In the genomic region with DNA sequence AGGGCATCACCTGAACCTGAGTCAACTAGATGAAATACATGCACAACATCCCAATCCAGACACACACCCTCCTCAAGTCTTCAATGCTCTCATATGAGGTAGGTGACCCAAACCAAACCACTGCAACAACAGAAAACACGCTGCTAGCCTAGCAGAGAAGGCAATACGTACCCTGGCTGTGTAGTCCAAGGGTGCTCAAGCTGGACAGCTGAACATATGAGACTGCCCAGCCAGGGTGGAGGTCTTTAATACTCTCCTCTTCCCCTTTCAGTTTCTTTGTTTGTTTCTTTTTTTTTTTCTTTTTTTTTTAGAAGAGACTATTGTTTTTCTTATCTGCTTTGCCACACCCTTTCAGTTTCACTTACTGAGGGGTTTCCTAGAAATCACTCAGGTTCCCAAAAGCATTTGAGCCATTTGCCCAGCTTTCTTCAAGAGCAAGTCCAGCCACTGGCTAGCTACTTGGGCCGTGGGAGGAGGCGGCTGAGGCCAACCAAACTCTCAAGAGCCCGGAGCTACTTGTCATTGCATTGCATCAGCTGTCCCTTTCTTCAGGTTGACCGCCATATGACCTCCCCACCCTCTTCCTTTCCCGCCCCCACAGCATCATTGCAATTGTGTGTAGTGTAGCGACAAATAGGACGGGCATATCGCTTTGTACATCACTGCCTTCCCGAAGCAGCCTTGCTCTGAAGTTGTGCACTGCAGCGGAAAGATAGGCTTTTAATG, we compare ENCODE assay signal across 8 mouse cellular contexts. TPM values are rescaled to one million over a fixed set of nuclear protein-coding genes. Genes with fewer than 3 reads are reported as not detected.
DNase-seq lines count a peak whose midpoint lies in the region; ATAC-seq and TF ChIP-seq lines count a peak whose summit lies in the region.

Wdr25 (plus strand) TSS at position 643 of the 726 bp plus-strand sequence.

- H3K27me3 ChIP-seq in kidney, adult 2 months (replicated peaks; ENCODE audit: control insufficient read depth, insufficient read depth, low read length): no peaks in the 10 kb centered on the region
- H3K27me3 ChIP-seq in heart, embryonic 11.5 days (ENCODE audit: control insufficient read depth, insufficient read depth, low read length): no peaks in the 10 kb centered on the region
- H3K27me3 ChIP-seq in midbrain, embryonic 11.5 days (ENCODE audit: control insufficient read depth, insufficient read depth, low read length): no peaks in the 10 kb centered on the region

- peak within 1 kb of the TSS; percentile 84 for H3K9ac ChIP-seq in heart, embryonic 11.5 days (ENCODE audit: low read depth, low read length)
- H3K9ac ChIP-seq in midbrain, embryonic 11.5 days (ENCODE audit: low read length): peak within 1 kb of the TSS; percentile 83

- TF ChIP-seq CTCF in kidney, adult 2 months (conservative IDR thresholded peaks at IDR 0.05; ENCODE audit: insufficient read depth, insufficient read length, low read depth, low read length): no peak

- H3K4me3 ChIP-seq in kidney, adult 2 months (ENCODE audit: insufficient read depth, low read depth, low read length): peak within 1 kb of the TSS; percentile 81
- peak within 1 kb of the TSS; percentile 73 for H3K4me3 ChIP-seq in heart, embryonic 11.5 days (ENCODE audit: low read depth, low read length)
- peak within 1 kb of the TSS; percentile 94 for H3K4me3 ChIP-seq in midbrain, embryonic 11.5 days (ENCODE audit: low read depth, low read length)

- H3K4me2 ChIP-seq in heart, embryonic 11.5 days: peak within 1 kb of the TSS; percentile 75
- H3K4me2 ChIP-seq in midbrain, embryonic 11.5 days: peak within 1 kb of the TSS; percentile 81

- peak; percentile 41 for DNase-seq in kidney, adult 2 months
- DNase-seq in kidney, adult 8-10 months: no peak
- peak; percentile 43 for DNase-seq in adipocyte (ENCODE audit: low spot score)
- peak; percentile 16 to 51 for DNase-seq in kidney, postnatal 36 days
- no peak for DNase-seq in midbrain, embryonic 11.5 days (ENCODE audit: low spot score, missing footprints)
- no peak for DNase-seq in adrenal gland, postnatal 4 days (ENCODE audit: low spot score in 2 of 2)
- DNase-seq in thymus, adult 18-20 months: no peak

- H3K27ac ChIP-seq in kidney, adult 2 months (ENCODE audit: insufficient read depth, low read depth, low read length): no peak within 1 kb of the TSS
- H3K27ac ChIP-seq in heart, embryonic 11.5 days (ENCODE audit: low read depth, low read length): 0 out of 2 replicates have a peak within 1 kb of the TSS, but pooled peaks have one; percentile 8
- H3K27ac ChIP-seq in midbrain, embryonic 11.5 days (ENCODE audit: low read depth, low read length): no peak within 1 kb of the TSS

- no peaks in the 10 kb centered on the region for H3K36me3 ChIP-seq in kidney, adult 2 months (ENCODE audit: control insufficient read depth, insufficient read depth, low read length)
- H3K36me3 ChIP-seq in heart, embryonic 11.5 days (ENCODE audit: control insufficient read depth, insufficient read depth, low read length): peaks cover 2% of the 10 kb centered on the region; the same call in 1 of the 2 replicates
- H3K36me3 ChIP-seq in midbrain, embryonic 11.5 days (ENCODE audit: control insufficient read depth, insufficient read depth, low read length): no peaks in the 10 kb centered on the region; the same call in 1 of the 2 replicates

- TF ChIP-seq POLR2A in kidney, adult 2 months (IDR thresholded peaks at IDR 0.05; ENCODE audit: low read depth, low read length): no peak

- no peaks in the 10 kb centered on the region for H3K9me3 ChIP-seq in heart, embryonic 11.5 days (replicated peaks; ENCODE audit: control insufficient read depth, low read length)
- no peaks in the 10 kb centered on the region for H3K9me3 ChIP-seq in midbrain, embryonic 11.5 days (ENCODE audit: control insufficient read depth, low read length)

- peaks cover 3% of the 10 kb centered on the region; the same call in 1 of the 2 replicates for H3K4me1 ChIP-seq in kidney, adult 2 months (ENCODE audit: control insufficient read depth, insufficient read depth, low read length)
- peaks cover 11% of the 10 kb centered on the region for H3K4me1 ChIP-seq in heart, embryonic 11.5 days (ENCODE audit: control insufficient read depth, insufficient read depth, low read length)
- peaks cover 11% of the 10 kb centered on the region for H3K4me1 ChIP-seq in midbrain, embryonic 11.5 days (ENCODE audit: control insufficient read depth, insufficient read depth, low read length)

- no peak for ATAC-seq in heart, embryonic 11.5 days (replicated peaks; ENCODE audit: insufficient number of reproducible peaks, low FRiP score, low TSS enrichment)
- no peak for ATAC-seq in midbrain, embryonic 11.5 days (ENCODE audit: low FRiP score)

- WGBS in kidney, adult 2 months: 11% methylated on average over 12 of the region's 12 CpGs
- 19% methylated on average over 12 of the region's 12 CpGs for WGBS in heart, embryonic 11.5 days (ENCODE audit: insufficient replicate concordance)
- 23% methylated on average over 12 of the region's 12 CpGs for WGBS in midbrain, embryonic 11.5 days

RNA-seq across cellular contexts. Expression of gene Wdr25, which starts in this region (rescaled TPM):
- 19.5 and 21.3 TPM in 2 replicates for polyA plus RNA-seq in kidney, adult 2 months (2012; rRNA removed)
- 3.3 and 5.6 TPM in 2 replicates for polyA plus RNA-seq in heart, embryonic 11.5 days (2014; fragmentation: Nextera tagmentation; extraction: Ambion mirVana)
- polyA plus RNA-seq in midbrain, embryonic 11.5 days (2014; fragmentation: Nextera tagmentation; extraction: Ambion mirVana): 4.7 and 5.0 TPM in 2 replicates
- 1 to 10 TPM; 3.4 to 7.5 TPM for total RNA-seq in adrenal gland, postnatal 4 days (2021)

Comparison
In these comparisons a context has a peak if more than half of its experiments do, and no peak if none do; other contexts are left out.
1. DNase-seq: peak in kidney, adult 2 months (single experiment), adipocyte (single experiment) and kidney, postnatal 36 days (2 of 2); none in kidney, adult 8-10 months (0 of 2), midbrain, embryonic 11.5 days (single experiment), adrenal gland, postnatal 4 days (0 of 2) and thymus, adult 18-20 months (0 of 2).
2. Peak in every context shown above with its lines, with median percentiles within 50 percentile points of each other: H3K4me3 ChIP-seq.